Mouse (Mus musculus) v-Abl transformed pro-B cells (cell line): ENCODE data around the gene Cdc42se2.

Experiments
- in situ Hi-C, 2 experiments: fragments of 400-800 bp; cut with MboI; formaldehyde crosslinking; loops; one replicate each; pipeline ENCODE4 v1.15.1; 2025; ENCODE audit not compliant: unreplicated experiment in 2 of 2

Gene Cdc42se2

GRCm38 (mm10) chr11:54724353-54725034 lies 63.0 kb downstream of the Cdc42se2 start:
- in situ Hi-C loops = loop anchor here (5.0 to 10.0 kb wide), 2 partner anchors 53 to 60 kb away; partner anchors contain the start of gene Cdc42se2 (in 1 of the 2)

- in situ Hi-C loops = loop anchor here in 1 of 2 experiments (10.0 kb wide), 1 partner anchor 63 kb away; the partner anchor contains the start of gene Cdc42se2
Observed at GRCm38 (mm10) chr11:54722057-54722456, 65.4 kb downstream of the Cdc42se2 start.

- in situ Hi-C loops = no loop called here
Observed at GRCm38 (mm10) chr11:54718601-54719000, 68.9 kb downstream of the Cdc42se2 start.

- in situ Hi-C loops = no loop called here
Observed at GRCm38 (mm10) chr11:54717893-54718292, 69.6 kb downstream of the Cdc42se2 start.

- in situ Hi-C loops = no loop called here
Observed at GRCm38 (mm10) chr11:54712849-54713248, 74.6 kb downstream of the Cdc42se2 start.

- in situ Hi-C loops = no loop called here
Observed at GRCm38 (mm10) chr11:54710512-54711293, 76.8 kb downstream of the Cdc42se2 start.

- in situ Hi-C loops = loop anchor here in 1 of 2 experiments (10.0 kb wide), 1 partner anchor 355 kb away; no protein-coding TSS in a partner anchor
Observed at GRCm38 (mm10) chr11:54709645-54710044, 77.8 kb downstream of the Cdc42se2 start.

GRCm38 (mm10) chr11:54708153-54708552 lies 79.3 kb downstream of the Cdc42se2 start:
- in situ Hi-C loops = loop anchor here in 1 of 2 experiments (10.0 kb wide), 1 partner anchor 353 kb away; no protein-coding TSS in a partner anchor

GRCm38 (mm10) chr11:54703306-54703705 lies 84.2 kb downstream of the Cdc42se2 start:
- in situ Hi-C loops = loop anchor here (5.0 to 10.0 kb wide), 2 partner anchors 159 to 349 kb away; partner anchors contain the start of gene Lyrm7 (in 2 of the 2)

GRCm38 (mm10) chr11:54701848-54702247 lies 85.6 kb downstream of the Cdc42se2 start:
- in situ Hi-C loops = loop anchor here (5.0 to 10.0 kb wide), 2 partner anchors 160 to 347 kb away; partner anchors contain the start of gene Lyrm7 (in 2 of the 2)

- in situ Hi-C loops = loop anchor here (5.0 to 25.0 kb wide), 4 partner anchors 138 to 462 kb away; partner anchors contain the start of genes Lyrm7 (in 2 of the 2) and Slc36a3 (in 1 of the 2)
Observed at GRCm38 (mm10) chr11:54699972-54700371, 87.5 kb downstream of the Cdc42se2 start.

GRCm38 (mm10) chr11:54698636-54699035 lies 88.8 kb downstream of the Cdc42se2 start:
- in situ Hi-C loops = loop anchor here (5.0 to 25.0 kb wide), 2 partner anchors 136 to 464 kb away; partner anchors contain the start of gene Slc36a3 (in 1 of the 2)

GRCm38 (mm10) chr11:54697611-54698010 lies 89.9 kb downstream of the Cdc42se2 start:
- in situ Hi-C loops = loop anchor here (5.0 to 25.0 kb wide), 2 partner anchors 135 to 465 kb away; partner anchors contain the start of gene Slc36a3 (in 1 of the 2)

GRCm38 (mm10) chr11:54695951-54696350 lies 91.5 kb downstream of the Cdc42se2 start:
- in situ Hi-C loops = loop anchor here (5.0 to 25.0 kb wide), 2 partner anchors 134 to 466 kb away; partner anchors contain the start of gene Slc36a3 (in 1 of the 2)

- in situ Hi-C loops = loop anchor here in 1 of 2 experiments (25.0 kb wide), 1 partner anchor 468 kb away; the partner anchor contains the start of gene Slc36a3
Observed at GRCm38 (mm10) chr11:54694291-54694690, 93.2 kb downstream of the Cdc42se2 start.

GRCm38 (mm10) chr11:54693696-54694095 lies 93.8 kb downstream of the Cdc42se2 start:
- in situ Hi-C loops = loop anchor here in 1 of 2 experiments (25.0 kb wide), 1 partner anchor 469 kb away; the partner anchor contains the start of gene Slc36a3

- in situ Hi-C loops = loop anchor here in 1 of 2 experiments (25.0 kb wide), 1 partner anchor 471 kb away; the partner anchor contains the start of gene Slc36a3
Observed at GRCm38 (mm10) chr11:54691179-54691578, 96.3 kb downstream of the Cdc42se2 start.

- in situ Hi-C loops = loop anchor here in 1 of 2 experiments (25.0 kb wide), 1 partner anchor 472 kb away; the partner anchor contains the start of gene Slc36a3
Observed at GRCm38 (mm10) chr11:54690171-54690570, 97.3 kb downstream of the Cdc42se2 start.

GRCm38 (mm10) chr11:54684831-54685230 lies 102.6 kb downstream of the Cdc42se2 start:
- in situ Hi-C loops = loop anchor here in 1 of 2 experiments (25.0 kb wide), 1 partner anchor 477 kb away; the partner anchor contains the start of gene Slc36a3

GRCm38 (mm10) chr11:54679141-54679540 lies 108.3 kb downstream of the Cdc42se2 start:
- in situ Hi-C loops = loop anchor here in 1 of 2 experiments (25.0 kb wide), 1 partner anchor 483 kb away; the partner anchor contains the start of gene Slc36a3
